ENCODE assay signal across 10 mouse cellular contexts in the genomic region with DNA sequence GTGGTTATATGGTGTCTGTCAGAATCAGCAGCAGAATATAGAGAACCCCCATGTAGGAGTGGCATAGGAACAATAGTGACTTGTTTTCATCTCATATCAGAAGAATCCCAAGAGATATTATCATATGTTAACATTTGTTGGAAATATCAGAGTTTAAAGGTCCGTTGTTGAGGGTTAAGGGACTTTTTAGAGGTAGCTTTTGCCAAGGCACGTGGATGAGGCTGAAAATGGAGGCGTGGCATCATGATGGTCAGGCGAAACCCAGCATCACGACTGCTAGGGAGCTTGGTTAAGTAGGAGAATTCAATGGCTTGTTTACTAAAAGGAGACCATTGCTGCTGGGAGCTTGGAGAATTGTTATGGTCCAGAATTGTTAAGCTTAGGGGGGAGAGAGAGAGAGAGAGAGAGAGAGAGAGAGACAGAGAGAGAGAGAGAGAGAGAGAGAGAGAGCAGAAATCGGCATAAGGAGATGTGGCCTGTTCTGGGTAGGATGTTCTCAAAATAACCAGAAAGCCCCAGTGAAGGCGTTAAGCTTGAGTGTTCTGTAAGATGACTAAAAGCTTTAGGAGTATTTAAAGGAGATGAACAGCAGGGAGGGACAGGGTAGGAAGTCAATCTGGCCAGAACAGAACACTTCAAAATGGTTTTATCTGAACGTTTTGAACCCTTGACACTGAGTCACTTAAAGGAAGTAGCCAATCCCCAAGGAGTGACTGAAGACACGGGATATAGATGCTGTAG.
"Had no signal": no experiment of that assay in that cellular context is flagged by ENCODE, and none has a peak within 500 bp of the region (broad histone marks: within the 10 kb centered on the region; RNA-seq: fewer than 3 reads in every experiment).

No protein-coding gene starts in this region.

- H3K9me3 ChIP-seq: limb, embryonic 12.5 days; midbrain, embryonic 12.5 days had no signal

- H3K9ac ChIP-seq: limb, embryonic 12.5 days; liver, embryonic 14.5 days; midbrain, embryonic 12.5 days had no signal

- H3K27ac ChIP-seq: limb, embryonic 12.5 days; liver, embryonic 14.5 days; midbrain, embryonic 12.5 days had no signal

- H3K4me1 ChIP-seq: limb, embryonic 12.5 days had no signal

- H3K4me2 ChIP-seq: limb, embryonic 12.5 days; midbrain, embryonic 12.5 days had no signal

- DNase-seq: kidney, adult 2 months; kidney, postnatal 25 days; lung, adult 18-20 months; right cerebral cortex, postnatal 25 days; spleen, adult 18-20 months; thymus, postnatal 36 days had no signal

- ATAC-seq: midbrain, embryonic 16.5 days had no signal

- H3K4me3 ChIP-seq: limb, embryonic 12.5 days; midbrain, embryonic 12.5 days had no signal

- H3K36me3 ChIP-seq: limb, embryonic 12.5 days; midbrain, embryonic 12.5 days had no signal

- H3K27me3 ChIP-seq: limb, embryonic 12.5 days; midbrain, embryonic 12.5 days had no signal
